Mouse (Mus musculus) liver (tissue): ENCODE results near the gene Thrap3.
"Not testable (repeated sequence)": the region's sequence is repeated elsewhere in the genome, so short reads cannot be mapped to it uniquely, and the experiment has no call there.

Source experiments
- DNase-seq: peaks from one replicate; pipeline ENCODE4 v3.0.0-alpha.2; 2020; ENCODE audit warnings: mixed read lengths

Thrap3 gene

GRCm38 (mm10) chr4:126217771-126218170, 15.2 kb upstream of the Thrap3 start:
- DNase-seq = no peak

- DNase-seq = peak; percentile 51
These were observed 4.5 kb upstream of the Thrap3 start for GRCm38 (mm10) chr4:126207081-126207480.

- no peak for DNase-seq
These were observed 2.8 kb upstream of the Thrap3 start for GRCm38 (mm10) chr4:126205386-126205785.

GRCm38 (mm10) chr4:126204661-126205230, 2.2 kb upstream of the Thrap3 start:
- DNase-seq = no peak

- DNase-seq = no peak
These were observed 1.5 kb upstream of the Thrap3 start for GRCm38 (mm10) chr4:126204016-126204415.

- no peak for DNase-seq
These were observed 856 bp upstream of the Thrap3 start for GRCm38 (mm10) chr4:126203336-126203895.

- DNase-seq = peak; percentile 67
These were observed 852 bp downstream of the Thrap3 start for GRCm38 (mm10) chr4:126201514-126202302.

- no peak for DNase-seq
These were observed 1.9 kb downstream of the Thrap3 start for GRCm38 (mm10) chr4:126200656-126201055.

GRCm38 (mm10) chr4:126200036-126200435, 2.5 kb downstream of the Thrap3 start:
- DNase-seq = no peak

GRCm38 (mm10) chr4:126199556-126199955, 3.0 kb downstream of the Thrap3 start:
- DNase-seq = no peak

- DNase-seq = no peak
These were observed 5.1 kb downstream of the Thrap3 start for GRCm38 (mm10) chr4:126197485-126197884.

GRCm38 (mm10) chr4:126194916-126195315, 7.6 kb downstream of the Thrap3 start:
- no peak for DNase-seq

GRCm38 (mm10) chr4:126194216-126194615, 8.3 kb downstream of the Thrap3 start:
- no peak for DNase-seq

GRCm38 (mm10) chr4:126190636-126191035, 11.9 kb downstream of the Thrap3 start:
- DNase-seq = no peak

GRCm38 (mm10) chr4:126187096-126187495, 15.5 kb downstream of the Thrap3 start:
- no peak for DNase-seq

GRCm38 (mm10) chr4:126183034-126183433, 19.5 kb downstream of the Thrap3 start:
- DNase-seq = no peak

- peak; percentile 31 for DNase-seq
These were observed 21.2 kb downstream of the Thrap3 start for GRCm38 (mm10) chr4:126181170-126181957.

- DNase-seq = not testable (repeated sequence)
These were observed 26.6 kb downstream of the Thrap3 start for GRCm38 (mm10) chr4:126175980-126176379.

- DNase-seq = no peak
These were observed 28.8 kb downstream of the Thrap3 start for GRCm38 (mm10) chr4:126173800-126174199.

GRCm38 (mm10) chr4:126170737-126171136, 31.8 kb downstream of the Thrap3 start:
- not testable (repeated sequence) for DNase-seq

- DNase-seq = no peak
These were observed 33.7 kb downstream of the Thrap3 start for GRCm38 (mm10) chr4:126168851-126169250.

GRCm38 (mm10) chr4:126166084-126166483, 36.5 kb downstream of the Thrap3 start:
- no peak for DNase-seq

GRCm38 (mm10) chr4:126165092-126165491, 37.5 kb downstream of the Thrap3 start:
- not testable (repeated sequence) for DNase-seq
